Mouse (Mus musculus) stomach, embryonic 15.5 days (tissue): ENCODE results near the gene Col23a1. TPM values are rescaled to one million over a fixed set of nuclear protein-coding genes. Genes with fewer than 3 reads are reported as not detected.
"Not testable (repeated sequence)": the region's sequence is repeated elsewhere in the genome, so short reads cannot be mapped to it uniquely, and the experiment has no call there.

Source experiments
- ATAC-seq: fragments of 200-750 bp; cut with Nextera tagmentation; 2 replicates; pipeline ENCODE4 v1.8.0; 2017; ENCODE audit warnings: low read depth, moderate number of reproducible peaks, moderate TSS enrichment; ENCODE audit not compliant: insufficient read depth, low FRiP score
- H3K27ac ChIP-seq: fragments of 300-500 bp; sonication (generic); 2 replicates; pipeline ENCODE4 v1.5.1; 2015; ENCODE audit warnings: mild to moderate bottlenecking, inconsistent platforms
- H3K27me3 ChIP-seq: fragments of 300-500 bp; sonication (generic); replicated peaks from 2 replicates; pipeline ENCODE4 v1.6.1; 2015; ENCODE audit warnings: inconsistent platforms
- H3K36me3 ChIP-seq: fragments of 300-500 bp; sonication (generic); 2 replicates; pipeline ENCODE4 v1.6.1; 2015; ENCODE audit warnings: inconsistent platforms
- H3K4me1 ChIP-seq: fragments of 300-500 bp; sonication (generic); 2 replicates; pipeline ENCODE4 v1.6.1; 2015; ENCODE audit warnings: inconsistent platforms
- H3K4me2 ChIP-seq: fragments of 300-500 bp; sonication (generic); 2 replicates; pipeline ENCODE4 v1.6.1; 2015; ENCODE audit warnings: mild to moderate bottlenecking, inconsistent platforms
- H3K4me3 ChIP-seq: fragments of 300-500 bp; sonication (generic); replicated peaks from 2 replicates; pipeline ENCODE4 v1.5.1; 2015; ENCODE audit warnings: inconsistent platforms
- H3K9ac ChIP-seq: fragments of 300-500 bp; sonication (generic); 2 replicates; pipeline ENCODE4 v1.6.1; 2015; ENCODE audit warnings: inconsistent platforms
- H3K9me3 ChIP-seq: fragments of 300-500 bp; sonication (generic); 2 replicates; pipeline ENCODE4 v1.6.1; 2016; ENCODE audit warnings: inconsistent platforms
- WGBS: fragments of 180-500 bp; shearing (Covaris S2); methylation state at CpG from one replicate; pipeline ENCODE4 v1.1.7; 2015; 5-methylcytosine and 5-hydroxymethylcytosine counted together
- polyA plus RNA-seq: library from polyadenylated mRNA; unstranded; fragments of >200 nt; fragmentation: Nextera tagmentation; extraction: Ambion mirVana; gene quantifications from 2 replicates; pipeline ENCODE4 v1.2.1, GENCODE M21; 2015

Col23a1 gene
- polyA plus RNA-seq, 1 experiment from 2014 or later = 18.6 TPM

GRCm38 (mm10) chr11:51619409-51620060, 329.8 kb downstream of the Col23a1 start, which contains the start of gene Nhp2:
Gene Nhp2 (plus strand): TSS chr11:51619735.
- Histone ChIP-seq H3K9me3 (no peaks in the 10 kb centered on the region), H3K4me1 (peaks cover 24% of the 10 kb centered on the region), H3K27me3 (no peaks in the 10 kb centered on the region), H3K36me3 (peaks cover 27% of the 10 kb centered on the region), H3K4me2 (peak within 1 kb of the TSS; percentile 86), H3K9ac (peak within 1 kb of the TSS; percentile 63), H3K27ac (peak within 1 kb of the TSS; percentile 40; the same call in 1 of the 2 replicates), H3K4me3 (peak within 1 kb of the TSS; percentile 79)
- WGBS = under 1% methylated on average over 50 of the region's 51 CpGs
- peak; percentile 90 for ATAC-seq

DNA sequence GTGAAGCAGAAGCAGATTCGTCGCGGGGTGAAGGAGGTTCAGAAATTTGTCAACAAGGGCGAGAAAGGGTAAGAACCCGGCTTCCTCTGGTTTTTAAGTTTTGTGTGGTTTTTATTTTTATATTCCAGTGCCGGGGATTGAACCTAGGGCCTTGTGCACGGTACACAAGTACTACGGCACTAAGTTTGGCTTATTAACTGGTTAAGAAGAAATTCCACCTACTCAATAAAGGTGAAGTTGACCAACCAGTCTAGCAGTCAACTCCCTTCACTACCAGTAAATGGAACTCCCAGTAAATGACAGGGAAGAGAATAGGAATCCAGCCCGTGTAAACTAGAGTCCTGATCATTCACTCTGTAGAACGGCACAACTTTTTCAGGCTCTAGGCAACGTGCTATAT, 330.4 kb downstream of the Col23a1 start:
- no peaks in the 10 kb centered on the region for H3K9me3 ChIP-seq
- H3K36me3 ChIP-seq = peaks cover 33% of the 10 kb centered on the region
- peak overlapping the region; percentile 79 for H3K4me3 ChIP-seq
- H3K4me1 ChIP-seq = peaks cover 18% of the 10 kb centered on the region
- H3K4me2 ChIP-seq = peak overlapping the region; percentile 86
- WGBS = under 1% methylated on average over 11 of the region's 11 CpGs
- H3K27me3 ChIP-seq = no peaks in the 10 kb centered on the region
- ATAC-seq = no peak
- H3K27ac ChIP-seq = peak overlapping the region; percentile 40; the same call in 1 of the 2 replicates
- H3K9ac ChIP-seq = peak overlapping the region; percentile 63

GRCm38 (mm10) chr11:51621776-51622175, 332.1 kb downstream of the Col23a1 start:
- no peak overlapping the region for H3K27ac ChIP-seq
- no peaks in the 10 kb centered on the region for H3K27me3 ChIP-seq
- ATAC-seq = no peak
- H3K9me3 ChIP-seq = no peaks in the 10 kb centered on the region
- peaks cover 11% of the 10 kb centered on the region for H3K4me1 ChIP-seq
- H3K4me3 ChIP-seq = no peak overlapping the region
- H3K36me3 ChIP-seq = peaks cover 39% of the 10 kb centered on the region
- WGBS = 97% methylated on average over 2 of the region's 2 CpGs
- no peak overlapping the region for H3K9ac ChIP-seq
- H3K4me2 ChIP-seq = no peak overlapping the region

- 83% methylated on average over 7 of the region's 7 CpGs for WGBS
- ATAC-seq = no peak
- Histone ChIP-seq H3K27ac (no peak overlapping the region), H3K4me1 (peaks cover 11% of the 10 kb centered on the region), H3K36me3 (peaks cover 45% of the 10 kb centered on the region), H3K4me3 (no peak overlapping the region), H3K9ac (no peak overlapping the region), H3K4me2 (no peak overlapping the region), H3K9me3 (no peaks in the 10 kb centered on the region), H3K27me3 (no peaks in the 10 kb centered on the region)
Observed at GRCm38 (mm10) chr11:51622971-51623491, 333.3 kb downstream of the Col23a1 start.

DNA sequence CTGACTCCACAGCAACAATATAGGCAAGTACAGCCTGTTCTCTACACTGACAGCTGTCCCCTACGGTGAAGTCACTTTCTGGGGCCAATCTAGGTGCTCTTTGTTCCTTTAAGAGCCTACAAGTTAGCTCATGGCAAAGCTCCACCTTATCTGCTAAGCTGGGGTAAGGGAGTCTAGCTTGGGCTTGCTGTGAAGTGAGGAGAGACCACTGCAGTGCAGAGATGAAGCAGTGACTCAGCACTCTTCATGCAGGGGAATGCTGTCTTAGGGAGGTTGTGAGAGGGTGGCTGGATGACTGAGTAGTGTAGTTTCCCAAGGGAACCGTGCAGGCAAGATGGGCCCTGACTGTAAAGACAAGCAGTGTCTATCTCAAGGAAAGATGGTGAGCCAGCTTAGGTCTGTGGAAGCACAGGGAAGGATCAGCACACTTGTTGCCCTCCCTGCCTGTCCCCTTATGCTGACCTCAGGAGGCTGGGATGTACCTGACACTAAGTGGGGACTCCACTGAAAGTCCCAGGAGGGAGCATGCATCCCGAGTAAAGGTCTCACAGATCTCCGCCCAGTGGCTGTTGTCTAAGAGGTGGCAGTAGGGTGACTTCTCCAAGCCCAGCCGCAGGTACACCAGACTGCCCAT, 335.6 kb downstream of the Col23a1 start:
- no peak overlapping the region for H3K4me2 ChIP-seq
- H3K36me3 ChIP-seq = peaks cover 45% of the 10 kb centered on the region
- no peak overlapping the region for H3K4me3 ChIP-seq
- H3K9ac ChIP-seq = no peak overlapping the region
- H3K4me1 ChIP-seq = peaks cover 6% of the 10 kb centered on the region
- ATAC-seq = no peak
- WGBS = 75% methylated on average over 5 of the region's 5 CpGs
- H3K27ac ChIP-seq = no peak overlapping the region
- H3K27me3 ChIP-seq = no peaks in the 10 kb centered on the region
- H3K9me3 ChIP-seq = no peaks in the 10 kb centered on the region

GRCm38 (mm10) chr11:51627425-51627824, 337.7 kb downstream of the Col23a1 start:
- H3K36me3 ChIP-seq = peaks cover 39% of the 10 kb centered on the region
- 92% methylated on average over 9 of the region's 9 CpGs for WGBS
- H3K27ac ChIP-seq = no peak overlapping the region
- H3K27me3 ChIP-seq = no peaks in the 10 kb centered on the region
- no peak overlapping the region for H3K9ac ChIP-seq
- no peak overlapping the region for H3K4me2 ChIP-seq
- H3K4me3 ChIP-seq = no peak overlapping the region
- no peak for ATAC-seq
- H3K4me1 ChIP-seq = no peaks in the 10 kb centered on the region
- no peaks in the 10 kb centered on the region for H3K9me3 ChIP-seq

- no peak overlapping the region for H3K27ac ChIP-seq
- ATAC-seq = no peak
Observed at GRCm38 (mm10) chr11:51627907-51628306, 338.2 kb downstream of the Col23a1 start.

DNA sequence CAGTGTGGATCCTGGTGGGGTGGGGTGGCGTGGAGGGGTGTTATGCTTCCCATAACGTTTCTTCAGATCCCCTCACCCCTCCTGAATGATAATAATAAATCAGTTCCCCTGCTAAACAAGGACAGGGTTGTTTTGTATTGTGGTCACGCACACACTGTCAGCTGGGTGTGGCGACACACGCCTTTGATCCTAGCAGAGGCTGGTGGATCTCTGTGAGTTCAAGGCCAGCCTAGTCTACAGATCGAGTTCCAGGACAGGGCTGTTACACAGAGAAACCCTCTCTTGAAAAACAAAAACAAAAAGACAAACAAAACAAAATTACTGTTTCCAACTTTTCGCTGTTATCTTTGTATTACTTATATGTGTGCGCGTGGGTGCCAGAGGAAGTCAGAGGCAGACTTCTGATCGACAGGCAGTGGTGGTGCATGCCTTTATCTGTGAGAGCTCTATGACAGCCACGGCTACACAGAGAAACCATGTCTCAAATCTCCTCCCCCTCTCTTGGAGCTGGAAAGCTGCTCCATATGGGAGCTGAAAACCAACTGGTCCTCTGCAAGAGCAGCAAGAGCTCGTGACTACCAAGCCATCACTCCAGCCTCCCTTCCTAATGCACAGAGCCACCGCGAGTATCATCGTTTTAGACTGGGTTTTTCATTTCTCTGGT, 340.1 kb downstream of the Col23a1 start:
- Histone ChIP-seq H3K4me1 (peaks cover under 1% of the 10 kb centered on the region; the same call in 1 of the 2 replicates), H3K27me3 (no peaks in the 10 kb centered on the region), H3K27ac (no peak overlapping the region), H3K4me3 (no peak overlapping the region), H3K36me3 (peaks cover 16% of the 10 kb centered on the region), H3K9ac (no peak overlapping the region), H3K9me3 (no peaks in the 10 kb centered on the region), H3K4me2 (no peak overlapping the region)
- no peak for ATAC-seq
- 79% methylated on average over 15 of the region's 15 CpGs for WGBS

More at GRCm38 (mm10) chr11:51627907-51628306, 338.2 kb downstream of the Col23a1 start:
- H3K4me1 ChIP-seq = no peaks in the 10 kb centered on the region
- no peaks in the 10 kb centered on the region for H3K9me3 ChIP-seq
- WGBS = 86% methylated on average over 8 of the region's 8 CpGs
- H3K4me2 ChIP-seq = no peak overlapping the region
- H3K36me3 ChIP-seq = peaks cover 34% of the 10 kb centered on the region
- no peaks in the 10 kb centered on the region for H3K27me3 ChIP-seq
- no peak overlapping the region for H3K4me3 ChIP-seq
- H3K9ac ChIP-seq = no peak overlapping the region

DNA sequence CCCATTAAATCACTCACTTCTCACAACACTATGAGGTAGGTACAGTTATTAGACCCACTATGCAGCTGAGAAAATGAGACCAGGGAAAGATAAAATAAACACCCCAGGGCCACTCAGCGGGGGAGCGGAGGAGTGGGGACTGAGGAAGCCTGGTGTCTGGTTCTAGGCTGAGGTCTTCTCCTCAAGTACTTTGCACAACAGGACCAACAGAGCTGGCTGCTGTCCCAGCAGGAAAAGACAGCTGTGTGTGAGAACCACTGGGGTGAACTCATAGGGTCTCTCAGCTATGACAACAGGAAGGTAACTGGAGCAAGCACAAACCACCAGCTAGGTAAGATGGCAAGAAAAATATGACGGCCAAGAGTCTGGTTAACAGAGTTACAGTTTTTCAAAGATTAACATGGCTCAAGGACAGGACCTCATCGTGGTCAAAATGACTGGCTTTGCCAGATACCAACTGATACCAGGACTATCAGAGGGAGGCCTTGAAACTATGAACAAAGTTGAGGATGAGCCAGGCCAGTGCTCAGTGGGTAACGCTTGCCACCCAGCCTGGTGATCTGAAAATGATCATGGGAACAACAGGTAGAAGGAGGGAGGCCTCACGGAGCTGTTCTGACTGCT, 342.5 kb downstream of the Col23a1 start:
- no peak overlapping the region for H3K27ac ChIP-seq
- ATAC-seq = no peak

GRCm38 (mm10) chr11:51633200-51633599, 343.5 kb downstream of the Col23a1 start:
- not testable (repeated sequence) for ATAC-seq, H3K4me3 ChIP-seq, H3K9me3 ChIP-seq, H3K4me2 ChIP-seq, H3K27me3 ChIP-seq, H3K9ac ChIP-seq, H3K27ac ChIP-seq, H3K36me3 ChIP-seq
- 95% methylated on average over 7 of the region's 7 CpGs for WGBS
- peaks cover 20% of the 10 kb centered on the region; the same call in 1 of the 2 replicates for H3K4me1 ChIP-seq

More for the DNA sequence above, 342.5 kb downstream of the Col23a1 start:
- Histone ChIP-seq H3K4me1 (peaks cover 13% of the 10 kb centered on the region; the same call in 1 of the 2 replicates), H3K9ac (no peak overlapping the region), H3K4me2 (no peak overlapping the region), H3K9me3 (no peaks in the 10 kb centered on the region), H3K27me3 (no peaks in the 10 kb centered on the region), H3K4me3 (no peak overlapping the region), H3K36me3 (peaks cover 4% of the 10 kb centered on the region; the same call in 1 of the 2 replicates)
- 80% methylated on average over 6 of the region's 6 CpGs for WGBS
